Mouse (Mus musculus) testis, adult 2 months (tissue): ENCODE data around the gene Paqr8.

ENCODE experiments used
- CTCF ChIP-seq: fragments of 200-500 bp; IDR thresholded peaks from 2 replicates; pipeline ENCODE4 v1.5.1; 2012; ENCODE audit warnings: low read depth, mild to moderate bottlenecking, inconsistent platforms, low read length, moderate library complexity; ENCODE audit not compliant: control insufficient read depth, insufficient read depth, insufficient replicate concordance
- POLR2A ChIP-seq: fragments of 200-500 bp; IDR thresholded peaks from 2 replicates; pipeline ENCODE4 v1.6.1; 2012; ENCODE audit warnings: low read depth, mild to moderate bottlenecking, inconsistent platforms, low read length, moderate library complexity; ENCODE audit not compliant: control insufficient read depth

DNA sequence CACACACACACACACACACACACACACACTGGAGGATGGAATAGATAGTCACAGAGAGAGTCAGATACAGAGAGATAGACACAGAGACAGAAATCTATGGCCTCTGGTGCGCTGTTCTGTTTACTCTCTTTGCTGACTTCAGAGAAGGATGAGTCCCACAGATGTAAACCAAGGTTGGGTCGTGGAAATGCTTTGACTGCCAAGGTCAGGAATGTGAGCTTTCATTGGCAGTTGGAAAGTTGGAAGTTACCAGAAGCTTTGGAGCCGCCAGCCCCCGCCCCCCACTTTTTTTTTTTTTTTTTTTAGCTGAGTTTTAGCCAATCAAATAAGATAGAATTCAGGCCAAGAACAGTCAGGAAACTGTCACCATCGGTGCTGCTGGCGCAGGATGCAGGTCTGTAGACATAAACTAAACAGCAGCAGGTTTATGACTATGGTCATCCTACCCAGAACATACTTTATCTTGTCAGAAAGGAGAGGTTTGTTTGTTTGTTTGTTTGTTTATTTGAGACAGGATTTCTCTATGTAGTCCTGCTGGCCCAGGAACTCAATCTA lies 27.2 kb downstream of the Paqr8 start:
- TF ChIP-seq CTCF (no peak), POLR2A (peak; percentile 18; the same call in 1 of the 2 replicates)
